Mouse (Mus musculus) naive thymus-derived CD4-positive, alpha-beta T cell, adult 2 months (primary cell): Measurements from ENCODE around the gene Sco2.

Source experiments
- DNase-seq: peaks from one replicate; pipeline ENCODE4 v3.0.0-alpha.2; 2011; ENCODE audit warnings: low read depth

The Sco2 gene

DNA sequence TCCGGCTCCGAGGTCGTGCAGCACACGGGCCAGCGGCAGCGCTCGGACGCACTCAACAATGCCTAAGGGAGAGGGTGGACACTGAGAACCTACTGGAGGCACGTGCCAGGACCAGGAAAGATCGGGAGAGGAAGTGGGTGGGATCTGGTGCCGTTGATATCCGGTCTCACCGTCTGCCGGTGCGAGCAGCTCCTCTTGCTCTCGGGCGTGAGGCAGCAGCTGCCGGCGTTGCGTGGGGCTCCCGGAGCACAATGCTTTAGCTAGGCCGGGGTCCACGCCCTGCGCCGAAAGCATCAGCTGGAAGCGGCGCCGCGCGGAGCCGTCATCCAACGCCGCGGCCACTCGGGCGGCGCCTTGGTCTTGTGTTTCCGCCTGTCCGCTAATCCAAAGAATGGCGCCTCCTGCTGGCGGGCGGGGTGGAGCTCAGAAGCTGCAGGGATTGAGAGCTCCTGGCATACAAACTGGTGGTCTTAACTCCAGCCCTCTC, at the start of gene Sco2:
Gene Sco2, minus strand, starts transcription at position 85 of the 487 bp plus-strand sequence.
- DNase-seq, result peak; percentile 93

DNA sequence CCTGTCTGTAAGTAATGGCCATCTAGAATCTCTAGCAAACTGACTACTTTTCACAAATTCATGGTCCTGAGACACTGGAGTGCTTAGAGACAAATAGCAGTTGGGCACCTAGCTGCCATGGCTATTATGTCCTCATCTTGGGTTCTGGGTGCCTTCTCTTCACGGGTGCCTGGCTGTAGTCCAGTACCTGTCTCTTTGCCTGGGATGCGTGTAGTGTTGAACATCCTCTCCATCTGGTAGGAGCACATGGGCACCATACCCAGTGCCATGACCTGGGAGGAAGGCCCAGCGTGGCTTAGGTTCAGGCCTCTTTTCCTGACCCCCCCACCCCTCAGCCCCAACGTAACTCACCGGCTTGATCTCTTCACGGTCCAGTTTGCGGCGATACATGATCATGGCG, 48.3 kb upstream of the Sco2 start:
- no peak for DNase-seq

DNA sequence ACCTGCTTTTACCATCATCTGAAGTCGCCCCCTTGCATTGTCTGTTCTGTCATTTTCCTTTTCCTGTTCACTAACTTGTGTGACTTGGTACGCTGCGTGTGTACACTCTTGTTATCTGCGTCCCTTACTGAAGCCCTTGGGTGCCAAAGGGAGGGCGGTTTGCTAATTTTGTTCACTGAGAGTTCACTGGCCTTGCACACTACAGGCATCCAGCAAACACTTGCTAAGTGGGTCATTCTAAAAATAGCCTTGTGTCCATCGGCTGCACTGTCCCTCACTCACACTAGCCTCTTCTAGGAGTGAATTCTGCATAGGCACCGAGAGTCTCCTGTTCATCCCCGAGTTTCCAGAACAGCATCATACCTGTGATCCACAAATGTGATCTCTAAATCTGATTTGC, 41.6 kb upstream of the Sco2 start:
- DNase-seq, result no peak

DNA sequence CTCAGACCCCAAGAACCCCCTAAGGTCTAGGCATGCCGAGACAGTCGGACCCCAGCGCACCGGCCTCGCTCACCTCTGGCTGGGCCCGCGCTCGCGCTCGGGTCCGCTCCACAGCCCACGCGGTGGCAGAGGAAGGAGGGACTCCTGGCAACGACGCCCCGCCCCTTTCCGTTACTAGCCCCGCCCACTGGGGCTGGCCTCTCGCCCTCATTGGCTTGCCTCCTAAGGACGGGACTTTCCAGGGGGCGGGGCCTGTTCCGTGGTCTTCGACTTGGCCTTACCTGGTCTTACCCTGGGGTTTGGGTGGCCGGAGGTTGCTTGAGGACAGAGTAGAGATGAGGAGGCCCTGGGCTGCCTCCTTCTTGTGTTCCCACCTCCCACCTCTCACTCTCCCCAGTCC, 36.5 kb upstream of the Sco2 start, which contains the start of gene Syce3:
Gene Syce3, minus strand, starts transcription at position 386 of the 400 bp plus-strand sequence.
- no peak for DNase-seq

DNA sequence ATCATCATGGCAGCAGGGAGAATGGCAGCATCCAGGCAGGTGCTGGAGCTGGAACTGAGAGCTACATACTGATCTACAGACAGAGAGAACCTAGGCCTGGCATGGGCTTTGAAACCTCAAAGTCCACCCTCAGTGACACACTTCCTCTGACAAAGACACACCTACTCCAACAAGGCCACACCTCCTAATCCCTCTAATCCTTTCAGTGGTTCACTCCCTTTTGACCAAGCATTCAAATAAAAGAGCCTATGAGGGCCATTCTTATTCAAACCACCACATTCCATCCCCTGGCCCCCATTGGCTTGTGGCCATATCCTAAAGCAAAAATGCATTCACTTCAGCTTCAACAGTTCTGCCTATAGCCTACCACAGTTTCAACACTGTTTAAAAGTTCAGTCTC, 33.0 kb upstream of the Sco2 start:
- DNase-seq, result no peak

DNA sequence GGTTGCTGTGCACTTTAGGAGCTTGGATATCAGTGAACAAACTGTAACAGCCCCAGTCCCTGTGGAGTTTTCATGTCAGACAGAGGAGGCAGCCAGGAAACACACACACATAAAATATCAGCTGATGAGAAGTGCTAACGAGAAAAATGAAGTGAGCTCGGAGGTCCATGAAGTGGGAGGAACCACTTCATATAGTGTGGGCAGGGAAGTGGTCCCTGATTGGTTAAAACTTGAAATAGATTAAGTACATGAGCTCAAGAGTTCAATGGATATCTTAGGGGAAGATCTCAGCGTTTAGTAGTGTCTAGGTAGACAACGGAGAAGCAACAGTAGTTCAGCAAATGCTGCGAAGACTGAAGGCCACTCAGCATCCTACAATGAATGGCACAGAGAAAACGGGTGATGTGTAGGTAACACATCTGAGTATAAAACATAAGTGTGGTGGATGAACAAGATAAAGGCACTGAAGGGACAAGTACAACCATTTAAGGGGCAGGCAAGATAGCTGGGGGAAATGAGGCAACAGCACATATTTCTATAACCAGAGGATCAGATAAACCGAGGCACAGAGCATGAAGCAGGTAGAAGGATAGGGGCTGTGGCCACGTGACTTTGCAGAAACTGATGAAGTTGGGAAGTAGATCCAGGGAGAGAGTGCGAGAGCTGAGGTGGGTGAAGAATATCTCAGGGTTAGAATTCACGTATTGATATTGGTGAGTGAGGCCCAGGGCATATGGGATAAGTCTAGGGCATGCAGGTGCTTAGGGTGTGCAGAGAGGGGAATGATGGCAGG, 31.4 kb upstream of the Sco2 start:
- DNase-seq, result no peak

DNA sequence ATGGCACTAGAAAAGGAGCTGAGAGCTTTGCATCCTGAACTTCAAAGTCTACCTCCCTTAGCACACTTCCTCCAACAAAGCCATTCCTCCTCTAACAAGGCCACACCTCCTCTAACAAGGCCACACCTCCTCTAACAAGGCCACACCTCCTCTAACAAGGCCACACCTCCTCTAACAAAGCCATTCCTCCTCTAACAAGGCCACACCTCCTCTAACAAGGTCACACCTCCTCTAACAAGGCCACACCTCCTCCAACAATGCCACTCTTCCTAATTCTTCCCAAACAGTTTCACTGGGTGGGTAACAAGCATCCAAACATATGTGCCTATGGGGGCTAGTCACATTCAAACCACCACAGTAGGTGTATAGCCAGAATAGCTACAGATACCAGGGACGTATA, 28.8 kb upstream of the Sco2 start:
- DNase-seq, result no peak

DNA sequence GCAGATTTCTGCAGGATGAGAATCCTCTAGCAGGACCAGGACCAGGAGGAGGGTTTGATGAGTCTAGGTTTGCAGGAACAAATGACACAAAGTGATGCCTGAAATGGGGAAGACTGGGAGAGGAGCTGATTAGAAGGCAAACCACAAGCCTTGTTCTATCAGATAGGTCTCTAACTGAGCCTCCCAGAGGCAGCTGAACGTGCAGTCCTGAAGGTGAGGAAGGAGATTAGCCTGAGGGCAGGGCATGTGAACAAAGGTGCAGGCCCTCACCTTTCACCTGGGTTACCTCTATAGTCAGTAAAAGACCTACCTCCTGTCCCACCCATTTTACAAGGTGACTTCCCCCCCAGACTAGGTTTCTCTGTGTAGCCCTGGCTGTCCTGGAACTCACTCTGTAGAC, 26.1 kb upstream of the Sco2 start:
- no peak for DNase-seq

DNA sequence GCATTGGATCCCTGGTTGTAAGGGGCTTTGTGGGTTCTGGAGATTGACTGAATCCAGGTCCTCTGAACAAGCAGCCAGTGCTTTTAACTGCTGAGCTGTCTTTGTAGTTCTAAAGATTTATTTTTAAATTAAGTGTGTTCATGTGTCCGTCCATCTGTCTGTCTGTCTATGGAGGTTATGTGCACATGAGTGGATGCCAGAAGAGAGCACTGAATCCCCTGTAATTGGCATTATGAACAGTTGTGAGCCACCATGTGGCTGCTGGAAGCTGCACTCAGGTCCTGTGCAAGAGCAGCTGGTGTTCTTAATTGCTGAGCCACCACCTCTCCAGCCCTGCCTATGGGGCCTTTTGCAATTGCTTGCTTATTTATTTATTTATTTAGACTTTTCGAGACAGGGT, 24.5 kb upstream of the Sco2 start:
- no peak for DNase-seq

DNA sequence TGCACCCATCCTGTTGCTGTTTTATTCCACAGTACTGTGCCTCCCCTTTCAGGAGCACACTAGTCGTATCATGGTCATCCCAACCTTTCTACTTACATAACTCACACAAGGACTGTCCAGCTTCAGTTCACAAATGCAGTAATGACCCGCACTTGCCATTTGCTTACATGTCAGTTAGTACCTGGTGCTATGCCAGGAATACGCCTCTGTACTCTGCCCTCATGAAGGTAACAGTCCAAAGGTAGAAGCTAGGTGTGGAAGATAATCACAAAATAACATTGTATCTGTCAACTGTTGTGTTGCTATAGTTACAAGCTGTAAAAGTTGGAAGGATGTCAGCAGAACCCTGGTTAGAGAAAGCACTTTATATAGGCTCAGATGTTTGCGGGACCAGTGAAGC, 23.2 kb upstream of the Sco2 start:
- DNase-seq, result no peak

DNA sequence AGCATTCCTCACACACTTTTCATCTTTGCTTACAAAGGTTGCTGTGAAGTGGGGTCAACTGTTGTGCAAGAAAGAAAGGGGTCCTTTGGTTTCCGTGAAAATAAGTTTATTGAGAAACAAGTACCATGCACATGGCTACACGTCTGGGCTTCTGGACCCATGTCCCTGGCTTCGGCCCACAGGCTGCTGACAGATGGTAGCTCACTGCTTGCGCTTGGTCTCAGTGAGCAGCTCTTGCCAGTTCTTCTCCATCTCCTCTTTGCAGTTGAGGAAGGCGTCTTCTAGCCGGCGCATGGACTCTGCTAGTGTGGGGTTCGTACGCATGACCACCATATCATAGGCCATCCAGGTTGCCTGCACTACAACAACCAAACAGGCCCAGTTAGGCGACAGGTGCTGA, 16.4 kb upstream of the Sco2 start:
- DNase-seq, result no peak

DNA sequence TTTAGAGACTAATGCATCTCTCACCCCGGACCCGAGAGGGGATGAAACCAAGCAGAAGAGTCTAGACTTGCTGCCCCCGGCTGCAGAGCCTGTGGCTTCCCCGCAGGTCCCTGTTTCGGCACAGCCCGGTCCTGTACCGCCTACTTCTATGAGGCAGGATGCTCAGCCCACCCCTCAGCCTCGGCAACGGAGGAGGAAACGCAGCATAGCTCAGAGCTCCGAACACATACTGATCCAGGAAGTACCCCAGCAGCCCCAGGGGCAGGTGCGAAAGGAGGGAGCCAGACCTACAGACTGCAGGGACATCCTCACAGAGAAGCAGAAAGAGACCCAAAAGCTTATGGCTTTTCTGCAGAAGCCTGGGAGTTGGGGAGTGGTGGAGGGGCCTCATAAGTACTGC, 13.5 kb upstream of the Sco2 start:
- peak; percentile 50 for DNase-seq

DNA sequence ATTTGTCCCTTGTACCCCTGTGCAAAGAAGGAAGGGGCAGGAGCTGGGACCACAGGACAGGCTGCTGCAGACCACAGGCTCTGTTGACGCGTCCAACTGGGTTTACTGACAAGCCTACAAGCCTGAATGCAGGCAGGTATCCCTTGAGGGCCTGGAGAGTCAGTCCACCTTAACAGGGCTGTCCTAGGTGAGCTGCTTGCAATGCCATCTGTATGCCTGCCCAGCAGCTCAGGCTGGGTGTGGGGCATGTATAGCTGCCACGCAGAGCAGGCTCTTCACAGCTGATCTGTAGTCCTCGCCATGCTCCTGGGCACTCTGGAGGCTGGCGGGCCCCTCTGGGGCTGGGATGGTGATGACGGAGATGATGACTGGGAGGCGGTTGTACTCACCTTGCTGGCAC, 11.0 kb upstream of the Sco2 start, which contains the start of gene Klhdc7b:
Gene Klhdc7b, plus strand, starts transcription at position 301 of the 400 bp plus-strand sequence.
- DNase-seq, result no peak

DNA sequence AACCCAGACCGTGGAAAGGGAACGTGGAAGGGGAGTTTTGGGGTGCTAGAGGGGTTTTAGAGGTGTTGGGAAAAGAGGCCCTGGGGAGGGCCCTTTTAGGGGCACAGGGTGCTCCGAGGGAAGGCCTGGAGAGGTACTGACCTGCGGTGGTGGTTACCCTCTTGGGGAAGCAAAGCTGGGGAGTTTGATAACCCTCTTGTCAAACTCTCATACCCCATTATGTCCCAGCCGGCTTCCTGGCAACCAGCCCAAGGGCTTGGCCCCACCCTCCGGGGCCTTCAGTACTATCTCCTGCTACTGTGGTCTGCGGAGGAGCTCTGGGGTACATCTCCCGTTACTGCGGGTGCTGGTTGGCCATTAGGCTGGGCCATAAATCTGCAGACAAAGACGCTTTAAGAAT, 5.8 kb upstream of the Sco2 start:
- no peak for DNase-seq

DNA sequence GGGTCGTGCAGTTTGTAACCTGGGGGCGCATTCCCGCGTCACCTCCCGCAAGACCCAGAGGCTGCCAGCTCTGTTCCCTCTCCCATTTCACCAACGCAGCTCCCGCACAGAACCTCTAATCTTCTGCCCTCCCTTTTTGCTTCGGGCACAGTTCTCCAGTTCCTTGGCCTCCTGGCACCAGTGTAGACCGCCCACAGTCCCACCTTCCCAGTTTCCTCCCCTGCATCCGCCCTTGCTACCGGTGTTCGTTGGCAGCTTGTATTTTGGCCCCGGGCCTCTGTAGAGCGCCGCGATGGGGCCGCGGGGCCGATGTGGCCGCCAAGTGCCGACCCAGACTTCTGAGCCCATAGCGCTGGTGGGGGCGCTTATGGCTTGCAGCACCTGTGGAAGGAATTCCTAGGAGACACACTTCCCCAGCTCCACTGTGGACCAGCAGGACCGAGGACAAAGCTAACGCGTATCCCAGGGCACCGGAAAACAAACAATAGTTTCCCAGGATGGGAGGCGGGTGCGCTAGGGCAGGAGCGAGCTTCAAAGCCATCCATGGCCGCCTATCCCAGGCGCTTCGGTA, 5.3 kb upstream of the Sco2 start, which contains the start of gene Odf3b:
Gene Odf3b, minus strand, starts transcription at position 452 of the 571 bp plus-strand sequence.
- peak; percentile 37 for DNase-seq

DNA sequence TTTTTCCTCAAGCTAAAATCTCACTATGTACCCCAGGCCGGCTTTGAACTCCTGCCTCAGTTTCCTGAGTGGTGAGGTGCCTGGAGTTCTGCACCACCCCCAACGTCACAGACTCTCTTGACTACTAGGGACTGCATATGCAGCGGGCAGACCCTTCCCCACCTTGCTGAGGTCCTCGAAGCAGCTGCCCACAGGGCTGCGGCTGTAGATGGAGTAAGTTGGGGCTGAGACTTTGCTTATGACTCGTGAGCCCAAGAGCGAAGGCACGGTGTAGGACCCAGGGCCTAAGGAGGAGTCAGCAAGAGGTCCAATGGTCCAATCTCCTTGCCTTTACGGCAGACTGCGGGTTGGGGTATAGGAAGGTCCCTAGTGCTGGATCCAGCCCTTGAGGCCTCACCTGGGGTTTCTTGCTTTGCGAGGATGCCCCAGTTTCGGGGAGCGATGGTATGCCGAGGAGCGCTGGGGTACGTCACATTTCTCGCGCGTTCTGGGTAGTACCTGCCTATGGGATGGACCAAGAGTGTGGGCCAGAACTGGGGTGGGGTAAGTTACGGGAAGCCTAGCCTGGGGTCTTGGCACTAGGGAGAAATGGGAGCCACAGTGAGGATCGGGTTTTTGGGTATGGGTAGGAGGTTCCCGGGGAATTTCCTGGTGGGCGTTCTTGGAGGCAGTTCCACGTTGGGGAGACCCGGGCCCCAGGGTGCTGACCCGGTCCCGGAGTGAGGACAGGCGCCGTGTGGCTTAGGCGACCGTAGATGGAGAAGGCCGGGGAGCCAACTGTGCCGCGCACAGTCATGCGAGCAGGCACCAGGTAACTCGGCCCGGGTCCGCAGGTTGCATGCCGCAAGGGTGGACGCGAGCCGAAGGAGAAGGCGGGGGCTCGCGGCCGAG, 4.5 kb upstream of the Sco2 start:
- DNase-seq, result peak; percentile 28

DNA sequence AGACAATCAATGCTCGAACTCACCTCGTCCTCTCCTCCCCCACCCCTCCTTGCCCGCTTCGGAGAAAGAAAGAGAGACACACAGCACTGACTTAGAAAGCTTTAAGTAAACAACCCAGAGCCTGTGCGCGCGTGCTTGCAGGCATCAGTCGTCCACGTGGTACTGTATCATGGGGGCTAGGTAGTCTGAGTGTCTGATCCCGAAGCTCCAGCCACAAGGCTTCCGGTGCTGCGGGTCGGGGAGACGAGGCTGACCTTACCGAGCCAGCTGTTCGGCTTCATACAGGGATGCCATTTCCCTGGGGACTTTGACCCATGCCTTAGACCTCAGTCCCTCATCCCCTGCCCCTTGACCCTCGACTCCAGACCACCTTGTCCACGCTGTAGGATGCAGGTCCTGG, 3.7 kb upstream of the Sco2 start:
- DNase-seq, result no peak

DNA sequence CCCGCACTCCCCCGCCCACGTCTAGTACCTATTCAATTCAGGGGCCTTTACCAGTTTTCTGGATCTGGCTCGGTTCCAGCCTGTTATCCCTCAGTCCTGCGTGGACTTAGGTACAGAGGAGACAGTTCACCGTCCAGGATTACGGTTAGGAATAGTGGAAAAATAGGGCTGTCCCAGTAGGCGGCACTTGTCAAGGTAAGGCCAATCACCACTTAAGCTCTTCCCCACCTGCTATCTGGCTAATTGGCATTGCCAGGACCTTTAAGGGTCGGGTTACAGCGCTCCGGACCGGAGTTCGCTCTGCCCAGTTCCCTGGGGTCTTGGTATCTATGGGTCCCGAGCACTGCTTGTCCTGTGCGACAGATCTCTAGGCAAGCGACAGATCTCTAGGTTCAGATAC, 3.3 kb upstream of the Sco2 start, which contains the start of gene Tymp:
Gene Tymp, minus strand, starts transcription at position 83 of the 400 bp plus-strand sequence.
- no peak for DNase-seq

DNA sequence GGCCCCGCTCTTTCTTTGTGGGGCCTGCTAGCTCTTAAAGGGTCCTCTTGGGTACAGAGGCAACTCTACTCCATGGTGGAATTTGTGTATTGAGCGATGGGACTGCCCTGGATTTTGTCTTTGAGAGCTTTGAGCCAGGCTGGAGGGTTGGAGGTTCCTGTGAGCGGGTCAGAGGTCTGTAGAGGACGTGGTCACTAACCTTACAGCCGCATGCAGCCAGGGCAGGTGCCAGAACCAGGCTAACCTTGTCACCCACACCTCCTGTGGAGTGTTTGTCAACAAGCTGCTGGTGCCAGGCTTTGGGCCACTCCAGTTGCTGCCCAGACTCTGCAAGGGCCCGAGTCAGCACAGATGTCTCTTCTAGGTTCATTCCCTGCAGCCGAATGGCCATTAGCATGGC, 2.4 kb upstream of the Sco2 start:
- DNase-seq, result no peak

DNA sequence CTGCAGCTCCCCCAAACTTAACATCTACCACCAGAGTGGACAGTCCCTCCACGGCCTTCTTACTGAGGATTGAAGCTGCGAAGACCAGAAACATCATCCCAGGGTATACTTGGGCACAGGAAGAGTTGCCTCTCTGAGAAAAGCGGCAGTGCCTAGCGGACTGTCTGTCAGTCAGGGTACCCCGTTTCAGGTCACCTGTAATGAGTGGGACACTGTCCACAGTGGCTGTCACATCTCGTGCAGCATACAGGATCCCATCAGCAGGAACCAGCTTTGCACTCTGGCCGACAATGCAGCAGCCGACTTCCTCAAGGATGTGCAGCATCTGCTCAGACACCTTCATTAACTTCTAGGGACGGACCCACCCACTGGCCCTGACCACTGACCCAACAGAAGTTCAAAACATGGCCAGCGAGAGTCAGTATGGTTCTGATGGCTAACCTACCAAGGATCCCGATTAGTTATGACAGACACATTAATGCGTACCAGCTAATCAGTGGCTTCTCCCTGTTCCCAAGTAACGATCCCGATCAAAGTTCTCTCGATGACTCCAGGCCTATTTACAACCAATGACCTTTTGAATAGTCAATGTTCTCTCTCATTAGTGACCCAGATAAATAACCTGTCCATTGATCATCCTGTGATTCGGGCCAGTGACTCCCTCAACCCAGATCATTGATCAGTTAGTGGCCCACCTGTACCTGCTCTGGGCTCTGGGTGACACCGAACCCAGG, 1.3 kb upstream of the Sco2 start:
- DNase-seq, result no peak

DNA sequence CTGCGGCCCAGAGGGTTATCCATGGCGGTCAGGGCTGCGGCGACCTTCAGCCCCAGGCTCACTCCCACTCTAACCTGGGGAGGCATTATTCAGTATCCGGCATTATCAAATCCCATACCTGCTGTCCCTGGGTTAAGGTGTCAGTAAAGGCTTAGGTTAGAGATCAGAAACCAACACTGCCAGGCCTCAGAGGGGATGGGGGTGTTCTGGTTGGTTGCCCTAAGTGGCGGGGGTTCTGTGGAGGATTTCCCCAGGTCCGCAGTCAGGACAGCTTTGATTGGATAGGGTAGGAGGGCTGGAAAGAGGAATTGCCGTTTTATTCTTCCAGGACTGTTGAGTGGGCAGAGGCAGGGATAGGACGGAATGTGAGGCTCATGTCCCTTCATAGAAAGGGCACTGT, 694 bp upstream of the Sco2 start:
- DNase-seq, result no peak
